Mouse (Mus musculus) urinary bladder, adult 18-20 months (tissue): ENCODE measurements around the gene Msl1.
A peak's percentile ranks its signal among the peaks of the same experiment; 100 is the strongest.

Source experiments
- DNase-seq, 2 experiments: peaks; one replicate each; pipeline ENCODE4 v3.0.0; 2022; ENCODE audit warnings: low spot score in 2 of 2, mixed read lengths in 2 of 2

Gene Msl1

GRCm38 (mm10) chr11:98764091-98764490 lies 31.2 kb upstream of the Msl1 start:
- DNase-seq: no peak

- DNase-seq: no peak
These were observed 30.6 kb upstream of the Msl1 start for GRCm38 (mm10) chr11:98764746-98765145.

- DNase-seq: no peak
These were observed 29.7 kb upstream of the Msl1 start for GRCm38 (mm10) chr11:98765421-98766309.

GRCm38 (mm10) chr11:98766346-98766745 lies 29.0 kb upstream of the Msl1 start:
- no peak for DNase-seq

- DNase-seq: no peak
These were observed 28.5 kb upstream of the Msl1 start for GRCm38 (mm10) chr11:98766816-98767215.

GRCm38 (mm10) chr11:98767276-98767675 lies 28.0 kb upstream of the Msl1 start:
- DNase-seq: no peak

GRCm38 (mm10) chr11:98767713-98768112 lies 27.6 kb upstream of the Msl1 start:
- DNase-seq: no peak

GRCm38 (mm10) chr11:98768127-98769006 lies 26.9 kb upstream of the Msl1 start:
- no peak for DNase-seq

- no peak for DNase-seq
These were observed 26.0 kb upstream of the Msl1 start for GRCm38 (mm10) chr11:98769007-98769954.

- DNase-seq: no peak
These were observed 25.0 kb upstream of the Msl1 start for GRCm38 (mm10) chr11:98770096-98770975.

- no peak for DNase-seq
These were observed 24.2 kb upstream of the Msl1 start for GRCm38 (mm10) chr11:98771131-98771530.

GRCm38 (mm10) chr11:98771844-98772525 lies 23.3 kb upstream of the Msl1 start:
- DNase-seq: no peak

GRCm38 (mm10) chr11:98772667-98773171 lies 22.6 kb upstream of the Msl1 start:
- peak in 1 of 2 experiments; percentile 83 for DNase-seq

GRCm38 (mm10) chr11:98773635-98774295 lies 21.6 kb upstream of the Msl1 start:
- DNase-seq: peak; percentile 99 to 100

- no peak for DNase-seq
These were observed 20.6 kb upstream of the Msl1 start, which contains the start of gene Nr1d1 for GRCm38 (mm10) chr11:98774582-98775347. Nr1d1 (minus strand) TSS chr11:98775333.

GRCm38 (mm10) chr11:98775348-98776051 lies 19.8 kb upstream of the Msl1 start:
- DNase-seq: peak; percentile 98 to 100

GRCm38 (mm10) chr11:98776052-98776764 lies 19.1 kb upstream of the Msl1 start:
- no peak for DNase-seq
